Mouse (Mus musculus): ENCODE measurements around the gene Cyp3a59. TPM values are rescaled to one million over a fixed set of nuclear protein-coding genes. Genes with fewer than 3 reads are reported as not detected.
"Not testable (repeated sequence)": the region's sequence is repeated elsewhere in the genome, so short reads cannot be mapped to it uniquely, and the experiment has no call there.

Cyp3a59 gene
- polyA plus RNA-seq (2016; fragmentation: Nextera tagmentation; extraction: Ambion mirVana) = not detected in 2 replicates

- H3K36me3 ChIP-seq = not testable (repeated sequence)
- peaks cover 50% of the 10 kb centered on the region for H3K9me3 ChIP-seq
Observed at GRCm38 (mm10) chr5:146078945-146079344, at the start of gene Cyp3a59. Cyp3a59 (plus strand) TSS chr5:146079257.

GRCm38 (mm10) chr5:146070099-146070498 is 9.0 kb upstream of the Cyp3a59 start:
- H3K4me3 ChIP-seq = no peak overlapping the region
- H3K9me3 ChIP-seq = peaks cover 63% of the 10 kb centered on the region
- H3K4me1 ChIP-seq (replicated peaks) = no peaks in the 10 kb centered on the region
- no peak for DNase-seq (ENCODE audit: low spot score)
- 75% methylated on average over 1 of the region's 1 CpGs for WGBS
- no peaks in the 10 kb centered on the region for H3K36me3 ChIP-seq
- H3K27me3 ChIP-seq (ENCODE audit: insufficient read depth, poor library complexity, severe bottlenecking) = no peaks in the 10 kb centered on the region
- H3K27ac ChIP-seq = no peak overlapping the region

More at GRCm38 (mm10) chr5:146078945-146079344, at the start of gene Cyp3a59:
- H3K4me3 ChIP-seq; DNase-seq (ENCODE audit: low spot score); H3K27me3 ChIP-seq (ENCODE audit: insufficient read depth, poor library complexity, severe bottlenecking); H3K4me1 ChIP-seq (replicated peaks); H3K27ac ChIP-seq: not testable (repeated sequence)

- Histone ChIP-seq H3K4me3 (no peak overlapping the region), H3K4me1 (replicated peaks) (no peaks in the 10 kb centered on the region), H3K27me3 (ENCODE audit: insufficient read depth, poor library complexity, severe bottlenecking) (no peaks in the 10 kb centered on the region), H3K27ac (no peak overlapping the region), H3K9me3 (peaks cover 43% of the 10 kb centered on the region), H3K36me3 (no peaks in the 10 kb centered on the region)
- WGBS = 43% methylated on average over 2 of the region's 2 CpGs
- peak; percentile 21 for DNase-seq (ENCODE audit: low spot score)
Observed at GRCm38 (mm10) chr5:146147903-146148302, 68.8 kb downstream of the Cyp3a59 start.

- Histone ChIP-seq H3K4me1 (replicated peaks) (no peaks in the 10 kb centered on the region), H3K36me3 (no peaks in the 10 kb centered on the region), H3K9me3 (peaks cover 36% of the 10 kb centered on the region), H3K4me3 (no peak overlapping the region), H3K27ac (no peak overlapping the region), H3K27me3 (ENCODE audit: insufficient read depth, poor library complexity, severe bottlenecking) (no peaks in the 10 kb centered on the region)
- no peak for DNase-seq (ENCODE audit: low spot score)
- 78% methylated on average over 3 of the region's 3 CpGs for WGBS
Observed at GRCm38 (mm10) chr5:146150454-146150853, 71.4 kb downstream of the Cyp3a59 start.

GRCm38 (mm10) chr5:146158326-146158725 is 79.3 kb downstream of the Cyp3a59 start:
- DNase-seq (ENCODE audit: low spot score); H3K4me3 ChIP-seq; H3K27me3 ChIP-seq (ENCODE audit: insufficient read depth, poor library complexity, severe bottlenecking); H3K36me3 ChIP-seq; H3K4me1 ChIP-seq (replicated peaks); H3K27ac ChIP-seq: not testable (repeated sequence)
- peaks cover 42% of the 10 kb centered on the region for H3K9me3 ChIP-seq
- WGBS = 94% methylated on average over 4 of the region's 4 CpGs

GRCm38 (mm10) chr5:146160439-146160838 is 81.4 kb downstream of the Cyp3a59 start, which contains the start of gene Gm5565:
Gm5565 (minus strand) TSS chr5:146160539.
- H3K4me3 ChIP-seq; H3K4me1 ChIP-seq (replicated peaks); H3K27me3 ChIP-seq (ENCODE audit: insufficient read depth, poor library complexity, severe bottlenecking); H3K36me3 ChIP-seq; DNase-seq (ENCODE audit: low spot score); H3K27ac ChIP-seq: not testable (repeated sequence)
- peaks cover 29% of the 10 kb centered on the region for H3K9me3 ChIP-seq
- WGBS = 96% methylated on average over 3 of the region's 3 CpGs

Other genes starting within 250 kb of the Cyp3a59 start
- gene Cyp3a11, start 199.3 kb upstream of the Cyp3a59 start, polyA plus RNA-seq (2016; fragmentation: Nextera tagmentation; extraction: Ambion mirVana) = not detected in 2 replicates
- not detected in 2 replicates for gene Cyp3a25, start 69.6 kb upstream of the Cyp3a59 start, polyA plus RNA-seq (2016; fragmentation: Nextera tagmentation; extraction: Ambion mirVana)
- gene Gm5565, start 81.3 kb downstream of the Cyp3a59 start, polyA plus RNA-seq (2016; fragmentation: Nextera tagmentation; extraction: Ambion mirVana) = not detected in 2 replicates
- not detected in 2 replicates for gene Gm6309, start 91.5 kb downstream of the Cyp3a59 start, polyA plus RNA-seq (2016; fragmentation: Nextera tagmentation; extraction: Ambion mirVana)
- gene 1700001J03Rik, start 106.0 kb downstream of the Cyp3a59 start, polyA plus RNA-seq (2016; fragmentation: Nextera tagmentation; extraction: Ambion mirVana) = 0.24 TPM in 1 of 2 replicates, not detected in the other
- 18.9 and 26.1 TPM in 2 replicates for gene Rnf6, start 142.3 kb downstream of the Cyp3a59 start, polyA plus RNA-seq (2016; fragmentation: Nextera tagmentation; extraction: Ambion mirVana)
- gene Cdk8, start 152.0 kb downstream of the Cyp3a59 start, polyA plus RNA-seq (2016; fragmentation: Nextera tagmentation; extraction: Ambion mirVana) = 23.4 and 25.8 TPM in 2 replicates

All from hindbrain, embryonic 10.5 days (tissue).